Mouse (Mus musculus) regulatory T cell (primary cell): ENCODE measurements at regions not wholly inside any gene's neighbourhood (a gene's known extent, or its start where the extent isn't known, plus 50 kb on each side); places are given as distances from the start of the nearest gene placed in this dataset.

ENCODE experiments used
- in situ Hi-C: fragments of 300-600 bp; cut with MboI, MseI; formaldehyde crosslinking; loops from one replicate; pipeline ENCODE4 v1.15.1; 2025; ENCODE audit warnings: high pct_unique_total_duplicates

DNA sequence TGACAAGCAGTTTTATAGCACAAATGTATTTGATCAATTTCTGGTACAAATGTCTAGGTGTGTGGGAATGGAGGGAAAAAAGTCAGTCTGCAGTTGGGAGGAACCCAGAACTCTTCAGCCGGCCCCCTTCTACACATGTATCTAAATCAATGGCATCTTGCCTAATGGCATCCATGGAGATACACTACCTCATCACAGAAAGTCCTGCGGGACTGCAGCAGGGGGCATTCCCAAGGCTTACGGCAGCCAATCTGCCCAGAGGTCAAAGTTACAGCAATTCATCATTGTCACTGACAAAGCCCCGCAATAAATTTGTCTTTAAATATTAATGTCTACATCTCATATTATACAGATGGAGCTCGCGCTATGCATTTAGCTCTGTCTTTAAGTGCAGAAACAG, 135.7 kb upstream of the Arhgap5 start:
- in situ Hi-C loops = no loop called here

DNA sequence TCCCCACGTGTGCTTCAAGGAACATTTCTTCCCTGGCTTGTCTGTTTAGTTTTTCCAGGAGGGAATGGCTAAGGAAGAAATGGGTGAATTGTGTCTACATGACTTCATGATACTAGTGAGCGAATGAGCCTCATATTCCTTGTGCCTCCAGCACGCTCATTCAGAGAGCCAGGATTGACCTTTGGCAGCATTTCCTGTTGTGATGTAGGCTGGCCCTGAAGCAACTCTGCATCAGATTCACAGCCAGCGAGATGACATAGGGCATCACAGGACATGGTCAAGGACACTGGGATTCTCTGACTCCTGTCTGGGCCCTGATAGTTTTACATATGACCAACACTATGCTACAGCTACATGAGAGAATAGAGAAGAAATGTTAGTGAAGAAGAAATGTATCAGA, 135.3 kb upstream of the Arhgap5 start:
- in situ Hi-C loops = no loop called here

DNA sequence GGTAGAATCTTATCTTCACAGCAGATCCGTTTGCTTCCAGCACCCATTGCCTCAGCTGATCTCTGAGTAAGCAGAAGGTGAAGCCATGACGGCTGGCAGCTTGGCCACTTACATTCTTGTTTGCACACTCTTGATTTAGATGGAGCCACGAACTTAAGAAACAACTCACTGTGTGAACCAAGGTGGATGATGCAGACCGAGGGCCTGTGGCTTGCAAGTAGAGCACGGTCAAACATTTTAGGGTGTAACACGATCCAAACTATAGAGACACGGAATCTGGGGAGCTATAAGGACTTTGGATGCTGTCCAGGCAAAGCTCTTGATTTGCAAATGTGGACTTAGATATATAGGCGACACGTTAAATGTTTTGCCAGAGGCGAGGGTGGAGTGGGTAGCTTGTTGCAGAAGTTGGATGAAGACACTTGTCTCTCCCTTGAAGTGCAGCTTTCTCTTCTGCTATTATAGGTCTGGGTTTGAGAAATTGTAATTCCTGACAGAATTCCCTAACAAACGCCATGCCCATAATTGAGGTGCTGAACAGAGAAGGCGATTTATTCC, 133.5 kb upstream of the Arhgap5 start:
- in situ Hi-C loops = no loop called here

DNA sequence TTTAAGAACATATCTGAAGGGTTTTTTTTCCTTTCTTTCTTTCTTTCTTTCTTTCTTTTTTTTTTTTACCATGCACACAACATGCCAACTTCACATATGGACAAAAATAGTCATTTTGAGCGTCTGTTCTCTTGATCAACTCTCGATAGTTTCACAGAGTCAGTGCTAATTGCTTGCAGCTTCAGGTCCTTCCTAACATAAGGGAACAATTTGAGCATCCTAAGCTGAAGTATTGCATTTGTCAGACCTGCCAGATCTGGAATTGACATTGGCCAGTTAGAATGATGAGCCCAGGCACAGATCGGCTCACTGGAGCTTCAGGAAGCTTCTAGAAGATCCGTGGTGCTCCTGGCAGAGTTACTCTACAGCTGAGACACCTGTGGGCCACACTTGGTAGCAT, 128.7 kb upstream of the Arhgap5 start:
- in situ Hi-C loops = no loop called here

DNA sequence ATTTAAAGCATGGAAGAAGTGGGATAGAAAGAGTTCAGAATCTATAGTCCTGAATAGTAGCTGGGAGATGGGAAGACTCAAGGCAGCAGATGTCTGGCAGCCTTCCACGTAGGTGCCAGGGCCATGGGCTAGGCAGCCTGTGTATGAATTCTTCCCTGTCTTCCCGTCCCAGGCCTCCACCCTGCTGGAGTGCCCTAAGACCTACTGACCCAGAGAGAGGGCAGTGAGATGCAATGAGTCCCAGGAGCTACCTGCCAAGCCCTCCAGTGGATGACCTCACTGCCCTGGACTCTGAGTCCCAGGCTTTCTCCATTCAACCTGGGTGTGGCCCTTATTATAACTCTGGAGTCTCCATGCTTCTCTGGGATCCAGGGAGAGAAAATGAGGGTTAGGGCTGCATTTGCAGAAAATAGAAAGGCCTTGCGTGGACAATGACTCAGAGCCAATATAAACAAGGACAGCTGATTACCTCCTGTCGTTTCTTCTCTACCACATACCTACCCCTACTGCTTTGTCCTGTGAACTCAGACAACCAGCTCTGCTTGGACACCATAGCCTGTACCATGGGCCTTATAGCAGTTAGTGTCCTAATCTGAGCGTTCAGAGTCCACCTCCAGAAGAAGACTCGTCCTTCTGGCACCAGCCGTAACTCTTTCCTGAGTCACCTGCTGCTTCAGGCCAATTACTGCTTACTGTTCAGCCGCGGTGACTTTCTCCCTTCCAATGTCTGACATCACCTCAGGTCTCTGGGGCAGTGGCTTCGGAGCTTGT, 126.9 kb upstream of the Arhgap5 start:
- in situ Hi-C loops = no loop called here

DNA sequence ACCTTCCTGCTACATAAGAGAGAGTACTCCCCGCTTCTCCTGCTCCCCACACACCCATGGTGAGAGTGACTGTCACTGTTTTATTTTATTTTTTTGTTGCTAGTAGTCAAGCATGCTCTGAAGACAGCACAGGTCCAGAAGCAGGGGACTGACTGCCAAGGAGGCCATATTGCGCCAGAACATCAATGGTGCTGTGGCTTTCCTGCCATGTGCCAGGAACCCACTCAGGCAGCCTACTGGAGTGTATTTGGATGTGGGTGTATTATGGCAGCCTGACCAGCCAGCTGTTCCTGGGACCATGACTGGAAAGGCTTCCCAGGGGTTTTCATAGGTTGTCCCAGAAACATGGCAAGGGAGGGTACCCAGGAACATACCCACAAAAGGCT, 126.3 kb upstream of the Arhgap5 start:
- in situ Hi-C loops = no loop called here

DNA sequence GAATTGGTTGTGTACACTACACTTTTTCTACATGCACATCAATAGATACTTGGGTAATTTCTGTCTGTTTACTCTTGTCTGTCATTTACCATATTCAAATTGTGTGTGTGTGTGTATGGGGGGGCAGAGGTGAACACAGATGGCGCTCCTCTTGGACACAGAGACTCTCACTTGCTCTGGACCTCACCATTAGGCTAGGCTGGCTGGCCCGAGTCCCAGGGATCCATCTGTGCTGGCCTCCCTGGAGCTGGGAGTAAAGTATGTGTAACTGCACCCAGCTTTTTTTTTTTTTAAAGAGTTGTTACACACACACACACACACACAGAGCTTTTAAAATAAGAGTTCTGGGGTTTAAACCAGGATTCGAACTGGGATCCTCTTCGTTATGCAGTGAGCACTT, 124.5 kb upstream of the Arhgap5 start:
- in situ Hi-C loops = no loop called here

DNA sequence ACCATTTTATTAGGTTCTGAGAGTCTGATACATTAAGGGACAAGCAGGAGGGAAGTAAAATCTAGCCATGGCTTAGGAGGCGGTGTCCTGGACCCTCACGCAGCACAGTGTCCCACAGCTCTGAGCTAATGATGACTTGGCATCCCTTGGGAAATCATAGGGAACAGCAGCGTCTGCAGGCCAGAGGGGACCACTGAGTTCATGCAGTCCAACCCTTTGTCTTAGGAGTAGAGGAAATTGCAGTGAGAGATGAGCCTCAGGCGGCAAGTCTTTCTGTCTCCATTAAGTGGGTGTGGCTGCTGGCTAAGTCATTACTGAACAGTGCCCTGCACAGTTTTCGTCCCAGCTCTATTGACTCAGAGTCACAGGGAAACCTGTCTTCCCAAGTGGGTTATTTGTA, 123.8 kb upstream of the Arhgap5 start:
- in situ Hi-C loops = no loop called here

DNA sequence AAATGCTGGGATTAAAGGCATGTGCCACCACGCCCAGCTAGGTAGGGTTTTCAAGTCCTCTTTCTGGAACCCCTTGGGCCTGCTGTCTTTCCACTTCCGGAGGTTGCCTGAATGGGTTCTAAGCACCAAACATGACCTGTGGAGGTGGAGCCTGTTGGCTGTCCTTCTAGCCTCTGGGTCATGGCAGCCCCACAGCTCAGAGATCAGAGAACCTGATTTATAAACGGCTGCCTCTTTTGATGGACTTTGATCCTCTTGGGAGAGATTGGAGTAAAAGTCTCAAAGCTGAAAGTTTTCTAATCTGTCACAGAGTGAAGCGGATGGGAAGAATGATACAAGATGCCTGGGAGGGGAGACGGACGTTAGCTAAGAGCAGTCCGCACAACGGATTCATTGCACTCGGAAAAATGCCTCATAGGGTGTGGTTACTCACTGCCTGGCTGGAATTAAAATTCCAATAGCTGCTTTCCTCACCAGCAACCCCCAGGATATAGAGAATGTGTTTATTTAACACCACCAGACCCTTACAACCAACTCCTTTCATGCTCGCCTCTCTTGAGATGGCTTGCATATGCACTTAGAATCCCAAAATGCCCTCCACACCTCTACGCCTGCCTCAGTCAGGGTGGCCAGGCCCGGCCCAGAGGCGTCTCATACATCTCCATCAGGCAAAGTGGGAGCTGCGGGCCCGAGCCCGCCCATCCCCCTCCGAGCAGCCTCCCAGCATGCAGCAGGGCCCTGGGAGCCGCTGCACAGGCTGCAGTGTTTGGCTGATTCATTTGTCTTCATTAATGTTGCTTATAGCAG, 122.4 kb upstream of the Arhgap5 start:
- in situ Hi-C loops = no loop called here

DNA sequence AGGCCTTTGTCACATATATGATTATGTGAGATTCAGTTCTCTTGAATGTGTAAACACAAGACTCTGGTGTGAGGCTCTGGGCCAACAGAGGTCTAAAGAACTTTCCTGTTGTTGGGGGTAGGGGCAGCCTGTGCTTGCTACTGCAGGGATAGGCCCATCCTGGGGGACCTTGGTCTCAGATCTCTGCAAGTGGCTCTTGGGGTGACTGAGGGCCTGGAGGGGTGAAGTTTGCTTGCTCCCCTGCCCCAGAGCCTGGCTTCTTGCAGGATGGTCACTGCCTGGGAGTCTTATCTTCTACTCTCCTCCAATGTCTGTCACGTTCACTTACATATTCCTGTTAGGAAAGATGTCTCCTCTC, 121.8 kb upstream of the Arhgap5 start:
- in situ Hi-C loops = no loop called here

DNA sequence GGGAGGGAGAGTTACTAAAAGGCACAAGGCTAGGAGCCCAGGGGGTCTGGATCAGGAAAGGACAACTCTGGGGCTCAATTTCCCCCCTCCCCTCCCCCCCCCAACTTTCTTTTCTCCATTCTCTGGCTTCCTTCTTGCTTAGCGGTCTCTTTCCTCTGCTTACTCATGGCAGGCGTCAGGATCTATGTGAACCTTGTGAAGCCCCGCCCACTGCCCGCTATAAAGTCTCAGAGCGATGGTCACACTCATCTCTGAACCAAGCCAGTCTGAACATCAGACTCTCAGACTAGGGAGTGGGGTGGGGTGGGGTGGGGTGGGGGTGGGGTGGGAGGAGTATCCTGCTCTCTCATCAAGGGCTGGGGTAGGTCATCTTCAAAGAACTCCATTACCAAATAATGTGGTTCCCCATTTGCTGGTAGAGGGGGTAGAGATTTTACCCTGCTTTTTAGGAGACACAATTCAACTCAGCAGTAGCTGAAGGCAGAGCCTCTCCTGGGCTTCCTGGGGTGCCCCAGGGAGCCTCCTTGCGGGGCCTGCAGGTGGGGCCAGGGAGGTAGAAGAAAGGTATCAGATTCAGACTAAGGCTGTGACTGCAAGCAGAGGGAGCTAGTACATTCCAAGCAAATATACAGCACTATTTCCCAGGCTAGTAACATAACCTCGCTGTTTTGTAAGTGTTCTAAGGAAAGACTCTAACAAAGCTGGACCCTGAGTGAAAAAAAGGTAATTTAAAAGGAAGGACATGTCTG, 120.8 kb upstream of the Arhgap5 start:
- in situ Hi-C loops = no loop called here

DNA sequence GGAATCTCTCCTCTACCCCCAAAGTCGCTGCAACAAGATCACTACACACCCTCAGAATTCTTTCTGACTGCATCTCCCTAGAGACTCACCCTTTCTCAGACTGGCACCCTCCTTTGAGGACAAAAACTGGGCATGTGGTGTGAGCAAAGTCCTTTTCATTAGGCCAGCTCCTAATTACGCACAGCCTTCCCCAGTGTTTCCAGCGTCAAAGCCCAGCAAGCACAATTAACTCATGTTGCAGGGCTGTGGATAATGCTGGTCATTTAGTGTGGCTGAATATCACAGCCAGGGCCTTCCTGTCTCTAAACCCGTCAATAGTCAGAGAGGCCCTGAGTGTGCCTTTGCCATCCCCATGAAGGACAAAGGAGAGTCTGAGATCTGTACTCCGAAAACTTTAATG, 114.2 kb upstream of the Arhgap5 start:
- in situ Hi-C loops = no loop called here

DNA sequence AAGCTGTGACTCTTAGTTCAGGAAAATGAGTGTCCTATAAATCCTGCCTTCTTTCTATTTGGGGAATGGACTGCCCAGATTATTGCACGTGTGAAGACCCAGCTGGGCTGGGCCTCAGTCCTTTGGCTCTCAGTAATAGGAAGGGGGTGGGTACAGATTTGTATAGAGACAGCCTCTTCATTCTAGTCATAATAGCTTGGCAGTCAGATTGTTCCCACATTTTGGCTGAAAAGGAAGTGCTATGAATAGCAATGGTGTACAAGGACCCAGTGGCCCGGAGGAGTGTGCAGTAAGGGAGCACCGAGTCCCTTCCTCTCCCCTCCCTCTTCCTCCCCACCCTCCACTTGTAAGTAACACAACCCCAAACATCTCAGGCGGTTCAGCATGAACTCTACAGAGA, 113.5 kb upstream of the Arhgap5 start:
- in situ Hi-C loops = no loop called here

DNA sequence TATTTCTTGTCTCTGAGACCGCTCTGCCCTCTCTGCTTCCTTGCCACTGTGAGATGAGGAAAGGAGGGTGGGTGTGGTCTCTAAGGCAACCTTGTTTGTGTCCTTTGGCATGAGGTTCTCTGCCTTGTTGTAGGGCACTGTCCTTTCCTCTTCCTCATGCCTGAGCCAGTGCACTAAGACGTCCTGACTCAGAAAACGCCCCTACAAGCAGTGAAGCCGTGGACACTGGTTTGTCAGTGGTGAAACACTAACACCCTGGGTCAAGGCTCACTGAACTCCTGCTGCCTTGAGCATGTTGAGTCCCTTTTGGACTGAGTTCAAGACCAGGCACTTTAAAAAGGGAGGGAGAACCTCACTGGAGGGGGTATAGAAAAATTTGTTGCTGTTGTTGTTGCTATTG, 111.1 kb upstream of the Arhgap5 start:
- in situ Hi-C loops = no loop called here

DNA sequence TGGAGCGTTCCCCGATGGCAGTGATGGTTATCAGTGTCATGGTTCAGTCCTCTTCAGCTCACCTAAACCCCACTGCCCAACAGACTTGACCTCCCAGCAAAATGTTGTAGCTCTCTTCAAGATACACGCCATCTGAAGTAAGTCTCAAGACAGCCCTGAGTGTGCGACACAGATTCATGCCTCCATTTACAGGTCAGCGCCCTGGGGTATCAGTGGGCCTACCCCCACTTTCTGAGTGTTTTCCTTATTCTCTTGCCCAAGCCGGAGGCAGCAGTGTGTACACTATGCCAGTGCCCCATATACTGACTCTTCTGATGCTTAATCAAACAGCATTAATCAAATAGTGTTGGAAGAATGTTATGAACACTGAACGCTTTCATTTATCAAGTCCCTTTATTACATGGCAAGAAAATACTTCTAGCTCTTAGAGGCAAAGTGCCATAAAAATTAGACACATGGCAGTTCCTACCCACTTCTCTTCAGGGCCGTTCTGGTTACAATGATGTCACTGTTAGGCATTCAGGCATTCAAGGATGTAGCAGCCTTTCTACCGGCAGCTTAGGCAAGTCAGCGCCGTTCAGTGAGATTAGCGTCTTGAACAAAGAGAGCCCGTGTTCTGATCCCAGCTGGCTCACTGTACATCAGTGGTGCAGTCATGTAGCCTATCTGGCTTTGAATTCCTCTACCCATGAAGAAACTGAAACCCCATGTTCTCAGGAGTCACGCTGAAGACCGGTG, 109.6 kb upstream of the Arhgap5 start:
- in situ Hi-C loops = no loop called here

DNA sequence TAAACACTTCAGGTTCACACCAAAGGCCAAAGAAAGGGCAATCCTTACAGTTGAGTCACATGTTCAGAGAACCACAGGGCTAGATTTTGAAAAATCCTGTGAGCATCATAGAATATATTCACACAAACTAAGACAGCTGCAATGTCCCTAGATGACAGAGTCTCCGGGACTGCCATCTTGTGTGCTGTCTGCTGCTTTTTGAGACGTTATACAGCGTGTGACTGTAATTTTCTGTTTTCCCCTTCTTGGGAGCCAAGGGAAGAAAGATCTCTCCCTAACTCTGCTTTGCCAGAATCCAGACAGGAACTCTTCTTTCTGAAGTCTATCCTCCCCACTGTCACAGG, 109.1 kb upstream of the Arhgap5 start:
- in situ Hi-C loops = no loop called here

DNA sequence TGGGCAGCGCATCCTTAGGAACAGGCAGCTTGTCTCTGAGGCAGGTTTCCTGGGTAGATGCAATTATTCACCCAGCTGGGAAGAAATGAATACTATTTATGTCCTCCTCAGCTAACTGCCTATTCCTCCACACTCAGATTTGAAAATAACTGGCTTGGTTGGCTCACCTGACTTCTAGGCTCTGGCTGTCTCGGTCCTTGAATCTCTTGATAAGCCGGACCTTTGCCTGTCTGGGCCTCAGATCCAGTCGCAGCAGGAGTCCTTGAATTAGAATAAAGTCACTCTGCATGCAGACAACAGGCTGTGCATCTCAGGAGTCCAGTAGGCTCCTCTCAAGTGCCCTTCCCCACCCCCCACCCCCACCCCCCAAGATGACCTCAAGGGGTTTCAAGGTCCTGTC, 108.7 kb upstream of the Arhgap5 start:
- in situ Hi-C loops = no loop called here

DNA sequence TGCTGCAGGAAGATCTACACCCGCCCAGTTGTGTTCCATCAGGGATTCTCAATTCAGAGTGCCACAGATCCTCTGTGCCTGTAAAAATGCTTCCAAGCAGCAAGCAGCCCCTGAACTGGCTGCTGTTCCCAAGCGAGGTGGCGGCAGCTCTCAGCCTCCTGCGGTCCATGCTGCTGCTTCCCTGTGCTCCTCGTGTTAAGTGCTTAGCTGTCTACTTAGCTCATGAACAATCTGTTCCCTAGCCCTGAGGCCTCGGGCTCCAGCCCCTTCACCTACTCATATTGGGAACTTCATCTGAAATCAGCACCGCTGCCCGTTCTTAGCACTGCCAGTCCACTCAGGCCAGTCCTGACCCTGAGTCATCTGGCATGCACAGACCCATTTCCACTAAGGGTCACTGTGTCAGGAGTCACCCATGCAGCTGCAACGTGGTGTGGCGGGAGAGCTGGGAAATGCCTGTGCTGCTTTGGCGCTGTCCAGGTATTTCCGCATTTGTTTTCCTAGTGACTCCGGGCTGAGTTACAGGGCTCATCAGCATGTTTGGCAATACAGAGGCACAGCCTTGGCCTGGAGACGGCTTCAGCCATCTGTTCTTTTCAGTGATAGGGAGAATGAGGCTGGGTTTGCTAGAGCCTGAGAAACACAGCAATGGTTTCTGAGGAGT, 107.5 kb upstream of the Arhgap5 start:
- in situ Hi-C loops = no loop called here

DNA sequence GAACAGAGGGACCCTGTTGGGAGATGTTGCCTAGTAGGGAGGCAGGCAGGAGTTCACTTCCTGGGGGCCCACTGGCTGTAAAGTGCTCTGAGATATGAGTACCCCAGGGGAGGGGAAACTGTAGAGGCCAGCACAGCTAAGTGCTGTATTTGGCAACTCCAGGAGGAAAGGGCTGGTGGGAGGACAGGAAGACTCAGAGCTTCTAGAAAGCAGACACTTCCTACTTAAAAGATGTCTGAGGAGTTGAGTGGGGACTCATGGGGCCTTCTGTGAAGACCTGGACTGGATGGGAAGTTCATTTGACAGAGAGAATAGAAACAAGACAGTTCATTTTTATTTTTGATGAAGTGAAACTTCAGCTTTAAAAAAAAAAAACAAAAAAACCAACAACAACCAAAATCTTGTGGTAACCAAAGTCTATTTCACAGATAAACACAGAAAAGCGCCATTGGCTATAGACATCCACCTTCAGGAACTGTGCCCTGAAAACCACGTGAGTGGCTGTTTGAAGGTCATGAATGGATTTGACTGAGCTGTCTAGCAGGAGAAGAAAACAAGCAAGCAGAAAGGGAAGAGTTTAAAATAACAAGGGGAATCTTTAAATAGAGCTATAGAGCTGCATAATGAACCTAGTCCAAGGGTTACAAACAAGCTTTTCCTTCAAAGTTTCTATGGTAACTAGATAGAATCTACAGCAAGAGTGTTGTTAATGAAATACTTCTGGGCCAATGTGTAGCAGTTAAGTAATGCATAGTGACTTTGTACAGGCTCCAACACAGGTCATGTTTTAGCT, 105.9 kb upstream of the Arhgap5 start:
- in situ Hi-C loops = no loop called here

DNA sequence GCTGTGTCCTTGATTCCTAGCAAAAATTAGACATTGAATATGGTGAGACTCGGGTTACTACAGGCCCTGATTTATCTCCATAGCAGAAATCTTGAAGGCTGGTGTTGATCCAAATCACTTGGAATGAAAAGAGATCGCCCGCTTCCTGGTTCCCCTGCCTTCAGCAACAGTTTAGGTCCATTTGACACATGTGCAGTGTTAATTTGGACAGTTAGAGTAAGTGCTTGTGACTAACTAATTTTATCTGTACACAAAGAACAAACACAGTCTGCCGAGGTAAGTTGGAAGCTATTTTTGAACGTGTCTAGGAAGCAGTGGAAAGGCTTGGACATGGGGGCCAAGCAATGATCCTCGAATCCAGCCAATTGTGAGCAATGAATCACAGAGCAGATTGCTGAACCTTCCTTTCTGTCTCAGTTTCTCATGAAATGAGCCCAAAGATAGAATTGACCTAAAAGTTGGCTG, 105.2 kb upstream of the Arhgap5 start:
- in situ Hi-C loops = no loop called here
